Mouse (Mus musculus) liver, embryonic 16.5 days (tissue): ENCODE results near the gene Alox12e. TPM values are rescaled to one million over a fixed set of nuclear protein-coding genes. Genes with fewer than 3 reads are reported as not detected.

Experiments used
- ATAC-seq: fragments of 200-750 bp; cut with Nextera tagmentation; 2 replicates; pipeline ENCODE4 v1.8.0; 2017; ENCODE audit warnings: low read depth, mild to moderate bottlenecking, moderate number of reproducible peaks, moderate library complexity
- H3K27ac ChIP-seq: fragments of 300-500 bp; sonication (generic); 2 replicates; pipeline ENCODE4 v1.5.1; 2014; ENCODE audit warnings: mild to moderate bottlenecking, low read length
- H3K27me3 ChIP-seq: fragments of 300-500 bp; sonication (generic); 2 replicates; pipeline ENCODE4 v1.6.1; 2014; ENCODE audit warnings: low read depth, low read length, mixed read lengths; ENCODE audit not compliant: control insufficient read depth, insufficient read depth
- H3K36me3 ChIP-seq: fragments of 300-500 bp; sonication (generic); 2 replicates; pipeline ENCODE4 v1.6.1; 2014; ENCODE audit warnings: mild to moderate bottlenecking; ENCODE audit not compliant: control insufficient read depth, insufficient read depth
- H3K4me1 ChIP-seq: fragments of 300-500 bp; sonication (generic); 2 replicates; pipeline ENCODE4 v1.6.1; 2014; ENCODE audit warnings: low read depth, low read length, mixed read lengths; ENCODE audit not compliant: control insufficient read depth
- H3K4me2 ChIP-seq: fragments of 300-500 bp; sonication (generic); 2 replicates; pipeline ENCODE4 v1.6.1; 2014; ENCODE audit warnings: low read depth, low read length, mixed read lengths
- H3K4me3 ChIP-seq: fragments of 300-500 bp; sonication (generic); 2 replicates; pipeline ENCODE4 v1.5.1; 2014; ENCODE audit warnings: low read depth, mild to moderate bottlenecking, low read length
- H3K9ac ChIP-seq: fragments of 300-500 bp; sonication (generic); 2 replicates; pipeline ENCODE4 v1.6.1; 2014; ENCODE audit warnings: low read depth, low read length
- H3K9me3 ChIP-seq: fragments of 300-500 bp; sonication (generic); replicated peaks from 2 replicates; pipeline ENCODE4 v1.6.1; 2016; ENCODE audit warnings: low read length; ENCODE audit not compliant: control insufficient read depth
- WGBS: fragments of 180-500 bp; shearing (Covaris S2); extraction: QIAGEN DNeasy Blood & Tissue Kit; methylation state at CpG from one replicate; pipeline ENCODE4 v1.1.7; 2014; ENCODE audit not compliant: insufficient replicate concordance; 5-methylcytosine and 5-hydroxymethylcytosine counted together
- polyA plus RNA-seq: library from polyadenylated mRNA; unstranded; fragments of >200 nt; fragmentation: Nextera tagmentation; extraction: Ambion mirVana; gene quantifications from 2 replicates; pipeline ENCODE4 v1.2.1, GENCODE M21; 2015

Alox12e gene
- polyA plus RNA-seq, 1 experiment from 2014 or later: 0.11 TPM

- Histone ChIP-seq H3K27ac (no peak overlapping the region), H3K36me3 (no peaks in the 10 kb centered on the region), H3K4me3 (no peak overlapping the region), H3K4me1 (no peaks in the 10 kb centered on the region), H3K27me3 (no peaks in the 10 kb centered on the region), H3K4me2 (no peak overlapping the region), H3K9me3 (no peaks in the 10 kb centered on the region), H3K9ac (no peak overlapping the region)
- 39% methylated on average over 3 of the region's 3 CpGs for WGBS
- ATAC-seq: no peak
Measured at GRCm38 (mm10) chr11:70280441-70280840, 42.0 kb downstream of the Alox12e start.

GRCm38 (mm10) chr11:70278961-70279360 is 43.5 kb downstream of the Alox12e start:
- Histone ChIP-seq H3K4me2 (no peak overlapping the region), H3K4me3 (no peak overlapping the region), H3K9ac (no peak overlapping the region), H3K27ac (no peak overlapping the region), H3K36me3 (no peaks in the 10 kb centered on the region), H3K27me3 (no peaks in the 10 kb centered on the region), H3K9me3 (no peaks in the 10 kb centered on the region), H3K4me1 (no peaks in the 10 kb centered on the region)
- no peak for ATAC-seq
- 71% methylated on average over 3 of the region's 3 CpGs for WGBS

- Histone ChIP-seq H3K4me2 (no peak overlapping the region), H3K27ac (no peak overlapping the region), H3K36me3 (no peaks in the 10 kb centered on the region), H3K4me1 (no peaks in the 10 kb centered on the region), H3K27me3 (no peaks in the 10 kb centered on the region), H3K4me3 (no peak overlapping the region), H3K9me3 (no peaks in the 10 kb centered on the region), H3K9ac (no peak overlapping the region)
- no peak for ATAC-seq
- 66% methylated on average over 7 of the region's 7 CpGs for WGBS
Measured at GRCm38 (mm10) chr11:70271641-70272040, 50.8 kb downstream of the Alox12e start.

- Histone ChIP-seq H3K4me2 (no peak overlapping the region), H3K9ac (no peak overlapping the region), H3K4me3 (no peak overlapping the region), H3K4me1 (no peaks in the 10 kb centered on the region), H3K9me3 (no peaks in the 10 kb centered on the region), H3K27ac (no peak overlapping the region), H3K27me3 (no peaks in the 10 kb centered on the region), H3K36me3 (no peaks in the 10 kb centered on the region)
- WGBS: 69% methylated on average over 1 of the region's 1 CpGs
- no peak for ATAC-seq
Measured at GRCm38 (mm10) chr11:70266405-70266804, 56.0 kb downstream of the Alox12e start.

- no peaks in the 10 kb centered on the region for H3K27me3 ChIP-seq
- no peak overlapping the region for H3K4me2 ChIP-seq
- H3K9ac ChIP-seq: no peak overlapping the region
- H3K36me3 ChIP-seq: no peaks in the 10 kb centered on the region
- H3K9me3 ChIP-seq: no peaks in the 10 kb centered on the region
- WGBS: 63% methylated on average over 4 of the region's 4 CpGs
- H3K4me1 ChIP-seq: no peaks in the 10 kb centered on the region
- H3K27ac ChIP-seq: no peak overlapping the region
- no peak for ATAC-seq
- no peak overlapping the region for H3K4me3 ChIP-seq
Measured at GRCm38 (mm10) chr11:70265819-70266218, 56.6 kb downstream of the Alox12e start.

Other genes with a start within 250 kb of the Alox12e start
- gene Asgr2, start 230.0 kb downstream of the Alox12e start, polyA plus RNA-seq: 12.9 and 13.1 TPM in 2 replicates
- 2.5 and 3.0 TPM in 2 replicates for gene Mgl2, start 192.3 kb downstream of the Alox12e start, polyA plus RNA-seq
- gene Clec10a, start 166.4 kb downstream of the Alox12e start, polyA plus RNA-seq: 0.63 and 0.64 TPM in 2 replicates
- 1.1 and 1.3 TPM in 2 replicates for gene Slc16a11, start 109.9 kb downstream of the Alox12e start, polyA plus RNA-seq
- 2.6 and 4.3 TPM in 2 replicates for gene Slc16a13, start 101.6 kb downstream of the Alox12e start, polyA plus RNA-seq
- gene Bcl6b, start 92.8 kb downstream of the Alox12e start, polyA plus RNA-seq: 2.1 and 2.3 TPM in 2 replicates
- 53.9 and 54.5 TPM in 2 replicates for gene 0610010K14Rik, start 84.7 kb downstream of the Alox12e start, polyA plus RNA-seq
- gene Gm21988, start 82.8 kb downstream of the Alox12e start, polyA plus RNA-seq: 3.4 and 4.3 TPM in 2 replicates
- 146 and 159 TPM in 2 replicates for gene Rnasek, start 82.8 kb downstream of the Alox12e start, polyA plus RNA-seq
- 13.0 and 14.8 TPM in 2 replicates for gene Alox12, start 67.3 kb downstream of the Alox12e start, polyA plus RNA-seq
- gene Alox15, start 29.4 kb upstream of the Alox12e start, polyA plus RNA-seq: 1.7 and 2.0 TPM in 2 replicates
- 11.1 and 13.1 TPM in 2 replicates for gene Pelp1, start 87.4 kb upstream of the Alox12e start, polyA plus RNA-seq
- gene Arrb2, start 110.0 kb upstream of the Alox12e start, polyA plus RNA-seq: 15.0 and 15.8 TPM in 2 replicates
- gene Med11, start 129.3 kb upstream of the Alox12e start, polyA plus RNA-seq: 12.8 and 13.7 TPM in 2 replicates
- 0.42 and 0.87 TPM in 2 replicates for gene Zmynd15, start 136.8 kb upstream of the Alox12e start, polyA plus RNA-seq
- 2.6 and 3.0 TPM in 2 replicates for gene Cxcl16, start 137.4 kb upstream of the Alox12e start, polyA plus RNA-seq
- 0.65 and 2.3 TPM in 2 replicates for gene Tm4sf5, start 182.6 kb upstream of the Alox12e start, polyA plus RNA-seq
- gene Vmo1, start 192.0 kb upstream of the Alox12e start, polyA plus RNA-seq: 0.44 and 0.65 TPM in 2 replicates
- 33.8 and 35.3 TPM in 2 replicates for gene Gltpd2, start 196.6 kb upstream of the Alox12e start, polyA plus RNA-seq
- 291 and 307 TPM in 2 replicates for gene Psmb6, start 202.7 kb upstream of the Alox12e start, polyA plus RNA-seq
- gene Gm40193, start 210.3 kb upstream of the Alox12e start, polyA plus RNA-seq: not detected in 2 replicates
- 2.1 and 2.9 TPM in 2 replicates for gene Pld2, start 217.4 kb upstream of the Alox12e start, polyA plus RNA-seq
- gene Mink1, start 240.3 kb upstream of the Alox12e start, polyA plus RNA-seq: 4.0 and 6.0 TPM in 2 replicates